Mouse (Mus musculus) intestine, embryonic 14.5 days (tissue): ENCODE measurements around the gene Lsm8. TPM values are rescaled to one million over a fixed set of nuclear protein-coding genes. Genes with fewer than 3 reads are reported as not detected.
"Not testable (repeated sequence)": the region's sequence is repeated elsewhere in the genome, so short reads cannot be mapped to it uniquely, and the experiment has no call there.

Experiments
- ATAC-seq: fragments of 200-750 bp; cut with Nextera tagmentation; replicated peaks from 2 replicates; pipeline ENCODE4 v1.8.0; 2017; ENCODE audit warnings: low read depth, moderate number of reproducible peaks, moderate TSS enrichment, moderate library complexity; ENCODE audit not compliant: low FRiP score, low TSS enrichment
- DNase-seq: peaks from one replicate; pipeline ENCODE4 v3.0.0-alpha.2; 2018; ENCODE audit warnings: low spot score
- H3K27ac ChIP-seq: fragments of 300-500 bp; sonication (generic); 2 replicates; pipeline ENCODE4 v1.5.1; 2014; ENCODE audit warnings: low read depth, mild to moderate bottlenecking, control low read depth
- H3K27me3 ChIP-seq: fragments of 300-500 bp; sonication (generic); replicated peaks from 2 replicates; pipeline ENCODE4 v1.6.1; 2014; ENCODE audit warnings: low read length, control low read depth; ENCODE audit not compliant: control insufficient read depth, insufficient read depth
- H3K36me3 ChIP-seq: fragments of 300-500 bp; sonication (generic); 2 replicates; pipeline ENCODE4 v1.6.1; 2014; ENCODE audit warnings: low read length, control low read depth; ENCODE audit not compliant: control insufficient read depth, insufficient read depth
- H3K4me1 ChIP-seq: fragments of 300-500 bp; sonication (generic); replicated peaks from 2 replicates; pipeline ENCODE4 v1.6.1; 2014; ENCODE audit warnings: low read length, control low read depth, mixed read lengths; ENCODE audit not compliant: control insufficient read depth, insufficient read depth
- H3K4me2 ChIP-seq: fragments of 300-500 bp; sonication (generic); 2 replicates; pipeline ENCODE4 v1.6.1; 2014; ENCODE audit warnings: low read length
- H3K4me3 ChIP-seq: fragments of 300-500 bp; sonication (generic); 2 replicates; pipeline ENCODE4 v1.5.1; 2014; ENCODE audit warnings: low read depth, low read length, control low read depth, mixed read lengths
- H3K9ac ChIP-seq: fragments of 300-500 bp; sonication (generic); 2 replicates; pipeline ENCODE4 v1.6.1; 2014; ENCODE audit warnings: mild to moderate bottlenecking, low read length
- H3K9me3 ChIP-seq: fragments of 300-500 bp; sonication (generic); 2 replicates; pipeline ENCODE4 v1.6.1; 2016; ENCODE audit warnings: low read length, control low read depth; ENCODE audit not compliant: control insufficient read depth
- WGBS: fragments of 180-500 bp; shearing (Covaris S2); extraction: QIAGEN DNeasy Blood & Tissue Kit; methylation state at CpG from one replicate; pipeline ENCODE4 v1.1.7; 2014; 5-methylcytosine and 5-hydroxymethylcytosine counted together
- polyA plus RNA-seq: library from polyadenylated mRNA; unstranded; fragments of >200 nt; fragmentation: Nextera tagmentation; extraction: Ambion mirVana; gene quantifications from 2 replicates; pipeline ENCODE4 v1.2.1, GENCODE M21; 2014

The Lsm8 gene
- 164 and 168 TPM in 2 replicates for polyA plus RNA-seq

DNA sequence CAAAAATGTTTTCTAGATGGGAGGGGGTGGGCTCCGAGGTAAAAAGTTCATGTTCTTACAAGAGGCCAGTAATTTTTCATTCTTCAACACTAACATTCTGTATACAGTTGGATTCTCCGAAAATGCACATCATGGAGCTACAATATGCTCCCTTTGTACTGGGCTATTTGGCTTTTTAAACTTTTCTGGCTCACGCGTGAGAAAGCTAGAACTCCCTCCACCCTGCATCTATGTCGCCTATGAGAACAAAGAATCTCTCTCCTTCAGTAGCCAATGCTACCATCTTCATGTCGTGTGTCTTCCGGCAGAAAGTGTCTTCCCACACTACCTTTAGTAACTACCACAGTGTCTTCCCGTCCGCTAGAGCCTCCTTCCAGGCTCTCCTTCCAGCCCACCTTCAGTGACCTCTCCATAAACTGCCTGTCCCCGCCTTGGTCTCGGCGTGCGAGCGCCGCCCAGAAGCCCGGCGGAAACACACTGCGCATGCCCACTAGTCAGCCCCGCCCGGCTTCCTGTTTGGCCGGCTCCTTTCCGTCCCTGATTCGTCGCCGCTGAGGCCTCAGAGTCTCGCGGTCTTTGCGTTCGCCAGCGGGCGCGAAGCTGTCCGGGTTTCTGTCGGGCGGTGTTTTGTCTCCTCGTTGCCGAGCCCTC is at the start of gene Lsm8:
TSS of gene Lsm8 (plus strand) at position 529 of the 651 bp plus-strand sequence.
- peak within 1 kb of the TSS; percentile 77 for H3K4me2 ChIP-seq
- peaks cover 12% of the 10 kb centered on the region for H3K4me1 ChIP-seq
- H3K27ac ChIP-seq, result peak within 1 kb of the TSS; percentile 96
- no peaks in the 10 kb centered on the region for H3K27me3 ChIP-seq
- H3K36me3 ChIP-seq, result peaks cover 24% of the 10 kb centered on the region
- no peaks in the 10 kb centered on the region for H3K9me3 ChIP-seq
- 1% methylated on average over 37 of the region's 37 CpGs for WGBS
- ATAC-seq (peak; percentile 100), DNase-seq (peak; percentile 96)
- peak within 1 kb of the TSS; percentile 97 for H3K9ac ChIP-seq
- peak within 1 kb of the TSS; percentile 72 for H3K4me3 ChIP-seq

DNA sequence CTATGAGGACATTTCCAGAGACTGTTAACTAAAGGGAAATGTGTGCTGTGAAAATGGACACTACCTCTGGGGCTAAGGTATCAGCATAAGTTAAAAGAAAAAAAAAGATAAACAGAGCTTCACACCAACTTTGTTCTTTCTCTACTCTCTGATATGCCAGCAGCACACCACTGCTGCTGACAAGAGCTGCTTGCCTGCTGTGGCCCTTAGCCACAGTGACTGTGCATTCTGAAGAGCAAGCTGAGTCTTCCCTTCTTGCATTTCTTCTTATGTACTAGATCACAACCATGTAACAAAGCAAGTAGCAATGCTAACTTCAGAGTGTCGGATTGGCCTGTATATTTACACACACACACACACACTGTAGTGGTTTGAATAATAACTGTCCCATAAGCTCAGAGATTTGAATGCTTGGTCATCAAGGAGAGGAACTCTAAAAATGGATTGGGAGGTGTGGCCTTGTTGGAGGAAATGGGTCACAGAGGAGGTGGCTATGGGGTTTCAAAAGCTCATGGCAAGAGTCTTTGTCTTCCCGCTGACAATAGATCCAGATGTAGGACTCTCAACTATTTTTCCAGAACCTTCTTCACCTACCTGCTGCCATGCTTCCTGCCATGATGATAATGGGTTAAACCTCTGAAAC is 47.4 kb upstream of the Lsm8 start:
- no peak overlapping the region for H3K27ac ChIP-seq
- no peaks in the 10 kb centered on the region for H3K27me3 ChIP-seq
- ATAC-seq (no peak), DNase-seq (no peak)
- WGBS, result 90% methylated on average over 2 of the region's 2 CpGs
- no peaks in the 10 kb centered on the region for H3K9me3 ChIP-seq
- no peaks in the 10 kb centered on the region for H3K4me1 ChIP-seq
- no peaks in the 10 kb centered on the region for H3K36me3 ChIP-seq
- no peak overlapping the region for H3K4me2 ChIP-seq
- no peak overlapping the region for H3K9ac ChIP-seq
- no peak overlapping the region for H3K4me3 ChIP-seq

DNA sequence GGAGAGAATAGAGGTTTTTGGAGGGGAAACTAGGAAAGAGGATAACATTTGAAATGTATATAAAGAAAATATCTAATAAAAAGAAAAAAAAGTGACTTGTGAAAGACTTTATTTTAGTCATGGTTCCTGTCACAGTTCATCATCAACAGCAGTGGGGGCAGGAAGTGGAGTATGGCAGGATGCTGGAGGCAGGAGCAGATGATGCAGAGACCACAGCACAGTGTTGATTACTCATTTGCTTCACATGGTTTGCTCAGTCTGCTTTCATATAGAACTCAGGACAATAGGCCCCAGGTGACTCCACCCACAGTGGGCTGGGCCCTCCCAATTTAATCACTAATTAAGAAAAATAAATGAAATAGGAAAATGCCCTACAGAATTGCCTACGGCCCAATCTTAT is 35.8 kb upstream of the Lsm8 start:
- H3K9me3 ChIP-seq, result no peaks in the 10 kb centered on the region
- H3K36me3 ChIP-seq, result no peaks in the 10 kb centered on the region
- no peak overlapping the region for H3K27ac ChIP-seq
- H3K4me2 ChIP-seq, result no peak overlapping the region
- no peak for ATAC-seq
- no peak overlapping the region for H3K9ac ChIP-seq
- DNase-seq, result no peak
- no peaks in the 10 kb centered on the region for H3K27me3 ChIP-seq
- H3K4me3 ChIP-seq, result no peak overlapping the region
- H3K4me1 ChIP-seq, result no peaks in the 10 kb centered on the region
- WGBS, result 89% methylated on average over 1 of the region's 1 CpGs

DNA sequence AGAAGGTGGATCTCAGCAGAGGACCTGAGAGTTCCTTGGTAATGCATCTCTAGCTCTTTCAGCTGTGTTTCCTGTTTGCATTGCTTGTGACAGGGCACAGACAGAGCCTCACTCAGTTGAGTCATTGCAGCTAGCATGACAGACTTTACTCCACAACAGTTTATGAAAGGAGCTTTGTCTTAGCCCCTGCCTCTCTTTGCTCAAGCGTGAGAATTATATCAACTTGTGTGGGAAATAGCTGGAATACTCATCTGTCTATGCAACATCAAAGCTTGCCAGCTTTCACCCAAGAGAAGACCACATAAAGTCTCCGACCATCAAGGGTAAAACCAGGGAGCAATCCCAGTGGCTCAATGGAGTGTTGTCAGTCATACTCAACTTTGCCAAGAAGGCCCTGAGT is 32.8 kb upstream of the Lsm8 start:
- H3K9me3 ChIP-seq, result no peaks in the 10 kb centered on the region
- no peaks in the 10 kb centered on the region for H3K4me1 ChIP-seq
- no peak for ATAC-seq
- H3K36me3 ChIP-seq, result no peaks in the 10 kb centered on the region
- no peak overlapping the region for H3K4me2 ChIP-seq
- H3K4me3 ChIP-seq, result no peak overlapping the region
- no peak for DNase-seq
- no peak overlapping the region for H3K27ac ChIP-seq
- 70% methylated on average over 2 of the region's 2 CpGs for WGBS
- H3K27me3 ChIP-seq, result no peaks in the 10 kb centered on the region
- H3K9ac ChIP-seq, result no peak overlapping the region

DNA sequence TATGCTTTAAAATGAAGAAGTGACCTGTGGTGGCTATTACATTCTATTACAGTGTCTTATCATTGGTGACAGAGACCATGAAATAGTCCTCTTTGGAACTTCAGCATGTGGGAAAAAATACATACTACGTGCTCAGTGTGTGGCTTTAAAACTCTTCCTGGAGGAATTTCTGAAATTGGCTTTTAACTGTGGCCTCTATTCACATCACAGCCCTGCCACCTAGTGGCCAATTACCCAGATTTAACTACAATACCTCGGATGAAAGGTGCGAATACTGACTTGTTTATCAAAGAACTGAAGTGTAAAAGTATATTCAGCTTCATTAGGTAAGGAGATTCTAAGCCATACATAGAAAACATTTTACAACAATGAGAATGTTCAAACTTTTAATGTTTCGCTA is 29.0 kb upstream of the Lsm8 start:
- no peak for ATAC-seq
- no peak overlapping the region for H3K4me2 ChIP-seq

DNA sequence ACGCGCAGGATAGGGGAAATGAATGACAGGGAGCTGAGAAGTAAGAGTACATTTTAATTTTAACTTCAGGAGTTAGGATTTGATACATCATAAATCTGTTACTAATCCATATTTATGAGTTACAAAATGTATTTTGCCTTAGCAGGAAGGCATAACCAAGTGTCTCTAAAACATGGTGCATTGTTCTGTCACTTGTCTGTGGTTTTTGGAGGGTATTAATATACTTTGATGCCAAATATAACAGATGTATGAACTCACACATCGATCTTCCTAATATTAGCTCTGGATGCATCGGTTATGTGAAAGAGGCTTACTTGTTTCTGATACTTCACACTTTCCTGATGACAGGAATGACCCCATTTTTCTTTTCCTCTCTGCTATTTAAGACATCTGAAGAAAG is 28.1 kb upstream of the Lsm8 start:
- ATAC-seq (no peak), DNase-seq (no peak)
- Histone ChIP-seq H3K9me3 (no peaks in the 10 kb centered on the region), H3K9ac (no peak overlapping the region), H3K27me3 (no peaks in the 10 kb centered on the region), H3K36me3 (no peaks in the 10 kb centered on the region), H3K27ac (no peak overlapping the region), H3K4me3 (no peak overlapping the region), H3K4me1 (no peaks in the 10 kb centered on the region), H3K4me2 (no peak overlapping the region)
- 80% methylated on average over 4 of the region's 4 CpGs for WGBS

More for the DNA sequence above, 29.0 kb upstream of the Lsm8 start:
- Histone ChIP-seq H3K36me3 (no peaks in the 10 kb centered on the region), H3K9me3 (no peaks in the 10 kb centered on the region), H3K27ac (no peak overlapping the region), H3K4me1 (no peaks in the 10 kb centered on the region), H3K4me3 (no peak overlapping the region), H3K27me3 (no peaks in the 10 kb centered on the region), H3K9ac (no peak overlapping the region)
- 19% methylated on average over 4 of the region's 4 CpGs for WGBS
- DNase-seq, result peak; percentile 69

DNA sequence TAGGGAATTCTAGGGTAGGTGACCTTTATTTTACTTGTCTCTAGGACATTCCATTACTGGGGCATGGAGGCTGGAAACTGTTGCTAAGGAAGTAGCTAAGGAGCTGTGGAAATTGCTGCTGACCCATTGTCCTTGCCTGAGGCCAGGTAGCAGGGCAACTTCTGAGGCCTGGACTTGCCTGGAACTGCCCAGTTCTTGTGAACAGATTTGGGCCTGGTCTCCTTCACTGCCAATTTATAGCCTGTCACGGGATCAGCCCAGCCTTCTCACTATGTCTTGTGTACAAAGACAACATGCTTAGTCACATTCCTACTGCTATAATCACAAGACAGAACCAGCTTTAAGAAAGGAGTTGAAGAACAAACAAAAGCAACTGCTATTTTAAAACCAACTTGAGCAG is 25.6 kb upstream of the Lsm8 start:
- H3K4me3 ChIP-seq, result no peak overlapping the region
- H3K36me3 ChIP-seq, result no peaks in the 10 kb centered on the region
- H3K4me1 ChIP-seq, result no peaks in the 10 kb centered on the region
- no peak overlapping the region for H3K9ac ChIP-seq
- H3K4me2 ChIP-seq, result no peak overlapping the region
- ATAC-seq (0 out of 2 replicates have a peak, but pooled peaks have one; percentile 32), DNase-seq (no peak)
- no peaks in the 10 kb centered on the region for H3K27me3 ChIP-seq
- 19% methylated on average over 1 of the region's 1 CpGs for WGBS
- no peaks in the 10 kb centered on the region for H3K9me3 ChIP-seq
- H3K27ac ChIP-seq, result no peak overlapping the region

DNA sequence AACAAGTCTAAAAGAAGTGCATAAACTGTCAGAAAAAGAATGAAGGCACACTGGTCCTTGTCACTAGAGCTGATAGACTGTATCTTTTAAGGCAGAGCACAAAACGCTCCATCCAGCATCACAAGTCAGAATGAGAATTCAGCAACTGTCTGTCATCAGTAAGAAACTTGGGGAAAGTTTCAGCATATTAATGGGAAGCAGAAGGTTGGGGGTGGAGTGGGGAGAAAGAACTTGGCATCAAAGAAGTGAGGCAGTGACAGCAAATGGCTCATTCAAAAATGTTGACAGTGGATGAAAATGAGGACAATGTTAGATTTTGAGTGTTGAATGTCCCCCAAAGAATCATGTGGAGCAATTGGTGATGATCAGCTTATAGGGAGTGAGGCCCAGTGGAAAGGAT is 15.4 kb upstream of the Lsm8 start:
- WGBS, result 79% methylated on average over 1 of the region's 1 CpGs
- Histone ChIP-seq H3K27me3 (no peaks in the 10 kb centered on the region), H3K36me3 (no peaks in the 10 kb centered on the region), H3K4me3 (no peak overlapping the region), H3K4me1 (no peaks in the 10 kb centered on the region), H3K9ac (no peak overlapping the region), H3K4me2 (no peak overlapping the region), H3K9me3 (no peaks in the 10 kb centered on the region), H3K27ac (no peak overlapping the region)
- ATAC-seq, result no peak
- DNase-seq, result no peak

DNA sequence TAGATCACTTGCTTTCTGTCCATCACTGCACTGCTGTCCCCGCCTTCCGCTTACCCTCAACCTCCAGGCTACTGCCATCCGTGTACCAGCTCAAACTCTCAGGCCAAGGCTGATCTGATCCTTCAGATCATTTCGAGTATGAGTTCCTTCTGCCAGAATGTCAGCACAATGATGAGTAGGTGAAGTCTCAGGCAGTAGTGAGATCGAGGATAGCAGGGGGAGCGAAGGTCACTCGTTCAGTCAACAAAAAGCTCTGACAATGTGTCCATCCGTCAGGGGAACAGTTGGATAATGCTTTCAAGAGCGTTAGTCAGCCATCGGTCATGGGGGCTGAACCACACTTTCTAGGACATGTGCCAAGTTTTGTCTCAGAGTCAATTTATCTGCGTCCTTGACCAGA is 3.9 kb upstream of the Lsm8 start:
- H3K9ac ChIP-seq, ATAC-seq, H3K36me3 ChIP-seq, H3K4me2 ChIP-seq, H3K4me3 ChIP-seq, H3K9me3 ChIP-seq, H3K27ac ChIP-seq, H3K4me1 ChIP-seq, DNase-seq, H3K27me3 ChIP-seq: not testable (repeated sequence)
- no CpG with 5 or more reads among the region's 11 CpGs for WGBS
